Mouse (Mus musculus): Measurements from ENCODE around the gene Chpf2.
"Not testable (repeated sequence)": the region's sequence is repeated elsewhere in the genome, so short reads cannot be mapped to it uniquely, and the experiment has no call there.

The Chpf2 gene

DNA sequence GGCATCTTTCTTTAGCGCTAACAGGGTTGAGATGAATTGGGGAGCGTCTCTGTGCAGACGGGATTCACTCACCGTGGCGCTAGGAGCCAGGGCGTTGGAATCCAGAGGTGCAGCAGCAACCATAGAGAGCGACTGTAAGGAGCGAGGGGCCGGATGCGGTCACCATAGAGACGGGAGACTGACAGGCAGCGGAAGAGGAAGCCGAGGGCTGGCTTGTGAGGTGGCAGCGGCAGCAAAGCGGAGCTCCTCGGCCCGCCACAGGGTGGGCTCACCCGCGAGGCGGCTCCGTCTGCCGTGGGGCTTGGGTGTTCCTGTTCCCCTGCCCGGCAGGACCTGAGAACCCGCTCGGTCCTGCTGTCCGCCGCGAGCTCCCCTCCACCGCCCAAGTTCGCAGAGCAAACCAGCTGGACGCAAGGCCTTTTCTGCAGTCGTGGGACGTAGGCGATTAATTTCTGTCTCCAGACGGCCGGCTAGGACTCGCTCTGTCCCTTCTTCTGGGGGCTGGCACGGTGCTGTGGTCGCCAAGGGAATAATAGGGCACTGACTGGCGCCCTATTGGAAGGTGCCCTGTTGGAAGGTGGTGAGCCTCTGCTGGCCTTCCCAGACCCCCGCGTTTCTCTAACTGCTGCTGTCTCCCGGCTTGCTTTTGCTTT, at the start of gene Chpf2:
TSS of gene Chpf2 (plus strand) at position 195 of the 653 bp plus-strand sequence.
- peak; percentile 74 for DNase-seq (ENCODE audit: low read depth, low spot score)

- DNase-seq (ENCODE audit: low read depth, low spot score): no peak
Measured at GRCm38 (mm10) chr5:24537618-24538017, 48.9 kb upstream of the Chpf2 start.

DNA sequence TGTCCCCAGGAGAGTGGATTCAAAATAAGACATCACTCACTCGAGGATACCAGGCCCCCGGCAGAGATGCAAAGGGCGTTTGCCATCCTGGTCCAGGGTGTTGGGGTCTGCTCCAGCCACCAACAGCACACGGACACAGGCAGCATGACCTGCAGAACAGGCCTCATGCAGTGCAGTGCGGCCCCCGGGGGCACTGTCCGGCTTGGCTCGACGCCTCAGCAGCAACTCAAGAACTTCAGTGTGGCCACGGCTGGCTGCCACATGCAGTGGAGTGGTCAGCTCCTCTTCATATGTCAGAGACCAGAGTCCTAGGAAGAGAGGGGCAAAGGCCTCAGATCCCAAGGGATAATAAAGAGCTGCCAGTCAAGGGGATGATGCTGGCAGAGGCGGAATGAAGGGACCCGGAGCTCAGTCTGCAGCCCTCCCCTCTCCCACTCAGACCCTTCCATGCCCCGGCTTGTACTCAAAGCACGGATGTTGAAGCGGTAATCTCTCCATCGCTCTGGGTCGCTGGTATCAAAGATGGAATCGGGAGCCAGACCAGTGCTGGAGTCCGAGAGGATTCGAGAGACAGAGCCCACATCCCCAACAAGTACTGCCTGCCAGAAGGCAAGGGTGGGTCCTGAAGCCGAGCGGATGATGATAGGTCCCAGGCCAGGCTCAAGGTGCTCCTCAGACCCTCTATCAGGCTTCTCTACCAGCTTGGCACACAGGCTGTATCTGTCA, 46.8 kb upstream of the Chpf2 start:
- DNase-seq (ENCODE audit: low read depth, low spot score): no peak

GRCm38 (mm10) chr5:24540387-24541143, 46.0 kb upstream of the Chpf2 start, which contains the start of gene Asb10:
Gene Asb10, minus strand, starts transcription at chr5:24540978.
- DNase-seq (ENCODE audit: low read depth, low spot score): no peak

GRCm38 (mm10) chr5:24541144-24541569, 45.4 kb upstream of the Chpf2 start:
- DNase-seq (ENCODE audit: low read depth, low spot score): no peak

DNA sequence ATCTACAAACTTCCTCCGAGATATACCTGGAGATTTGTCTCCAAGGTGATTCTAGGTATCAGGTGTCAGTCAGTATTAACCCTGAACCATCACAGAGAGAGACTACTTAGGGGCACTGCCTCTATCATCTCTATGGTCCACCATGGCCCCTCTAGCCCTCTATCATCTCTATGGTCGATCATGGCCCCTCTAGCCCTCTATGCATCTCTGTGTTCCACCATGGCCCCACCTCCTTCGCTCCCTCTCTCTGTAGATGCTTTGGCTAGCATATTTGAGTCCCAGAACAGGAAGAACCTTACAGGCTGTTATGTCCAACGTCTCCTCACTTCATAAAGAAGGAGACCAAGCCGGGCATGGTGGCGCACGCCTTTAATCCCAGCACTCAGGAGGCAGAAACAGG, 43.9 kb upstream of the Chpf2 start:
- DNase-seq (ENCODE audit: low read depth, low spot score): no peak

DNA sequence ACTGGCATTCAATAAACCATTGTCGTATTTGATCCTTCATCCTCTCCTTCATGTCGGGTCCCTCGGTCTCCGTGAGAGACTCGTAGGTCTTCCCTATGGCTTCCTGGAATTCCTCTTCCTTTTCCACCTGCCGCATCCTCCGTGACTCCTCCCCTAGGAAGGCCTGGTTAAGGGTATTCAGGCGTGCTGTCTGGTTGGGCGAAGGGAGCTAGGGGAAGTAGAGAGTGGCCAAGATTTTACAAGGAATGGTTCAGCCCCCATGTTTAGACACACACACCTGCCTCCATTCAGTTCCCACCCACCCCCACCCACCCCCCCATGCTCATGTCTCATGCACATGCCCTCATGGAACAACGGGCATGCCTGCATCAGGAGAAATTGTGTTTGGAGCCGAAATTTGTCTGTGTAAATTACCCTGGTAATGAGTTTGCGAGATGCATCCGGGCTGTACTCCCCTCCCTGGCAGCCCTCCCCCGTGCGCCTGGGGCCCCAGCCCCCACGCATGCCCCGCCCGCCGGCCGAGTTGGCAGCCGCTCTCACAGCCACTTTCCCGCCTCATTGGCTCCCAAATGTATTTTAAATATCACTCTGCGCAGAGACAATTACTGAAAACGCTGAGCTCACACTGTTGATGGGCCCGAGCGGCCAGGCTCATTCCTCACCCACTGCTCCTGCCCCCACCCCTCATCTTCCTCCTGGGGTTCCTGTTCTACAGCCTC, 35.8 kb upstream of the Chpf2 start:
- DNase-seq (ENCODE audit: low read depth, low spot score): no peak

DNA sequence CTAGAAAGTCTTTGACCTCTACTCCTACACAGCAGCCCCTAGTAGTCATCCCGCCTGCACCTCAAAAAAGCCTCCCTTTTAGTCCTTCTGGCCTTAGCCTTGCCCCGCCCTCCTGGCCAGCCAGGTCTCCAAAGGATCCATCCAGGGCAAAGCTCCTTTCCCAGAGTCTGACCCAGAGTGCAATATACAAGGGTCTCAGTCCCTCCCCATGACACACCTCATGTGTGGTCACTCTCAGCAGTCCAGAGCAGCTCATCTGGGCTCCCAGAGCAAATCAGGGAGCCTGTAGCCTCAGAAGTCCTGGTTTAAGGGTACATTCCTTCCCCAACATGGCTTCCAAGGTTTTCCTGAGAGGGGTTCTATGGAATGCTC, 35.2 kb upstream of the Chpf2 start:
- DNase-seq (ENCODE audit: low read depth, low spot score): no peak

GRCm38 (mm10) chr5:24553621-24554244, 32.8 kb upstream of the Chpf2 start:
- DNase-seq (ENCODE audit: low read depth, low spot score): no peak

- not testable (repeated sequence) for DNase-seq (ENCODE audit: low read depth, low spot score)
Measured at GRCm38 (mm10) chr5:24555335-24555734, 31.2 kb upstream of the Chpf2 start.

DNA sequence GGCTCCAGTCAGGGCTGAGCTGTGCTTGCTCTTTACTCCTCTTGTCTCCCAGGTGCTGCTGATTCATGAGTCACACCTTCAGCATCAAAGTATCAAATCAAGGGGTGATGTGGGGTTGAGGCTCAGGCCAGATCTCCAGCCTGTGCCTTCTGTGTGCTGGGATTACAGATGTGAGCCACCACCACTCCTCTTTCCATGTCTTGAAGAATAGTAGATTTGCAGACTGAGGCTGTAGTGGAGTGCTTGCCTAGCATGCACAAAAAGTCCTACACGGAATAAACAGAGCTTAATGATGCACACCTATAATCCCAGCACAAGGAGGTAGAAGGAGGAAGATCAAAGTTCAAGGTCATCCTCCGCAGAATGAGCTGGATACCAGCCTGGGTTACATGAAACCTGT, 29.8 kb upstream of the Chpf2 start, which contains the start of gene 4931409K22Rik:
TSS of gene 4931409K22Rik (minus strand) at position 101 of the 400 bp plus-strand sequence.
- DNase-seq (ENCODE audit: low read depth, low spot score): no peak

GRCm38 (mm10) chr5:24575948-24576347, 10.6 kb upstream of the Chpf2 start:
- DNase-seq (ENCODE audit: low read depth, low spot score): no peak

GRCm38 (mm10) chr5:24576801-24577182, 9.7 kb upstream of the Chpf2 start:
- DNase-seq (ENCODE audit: low read depth, low spot score): no peak

DNA sequence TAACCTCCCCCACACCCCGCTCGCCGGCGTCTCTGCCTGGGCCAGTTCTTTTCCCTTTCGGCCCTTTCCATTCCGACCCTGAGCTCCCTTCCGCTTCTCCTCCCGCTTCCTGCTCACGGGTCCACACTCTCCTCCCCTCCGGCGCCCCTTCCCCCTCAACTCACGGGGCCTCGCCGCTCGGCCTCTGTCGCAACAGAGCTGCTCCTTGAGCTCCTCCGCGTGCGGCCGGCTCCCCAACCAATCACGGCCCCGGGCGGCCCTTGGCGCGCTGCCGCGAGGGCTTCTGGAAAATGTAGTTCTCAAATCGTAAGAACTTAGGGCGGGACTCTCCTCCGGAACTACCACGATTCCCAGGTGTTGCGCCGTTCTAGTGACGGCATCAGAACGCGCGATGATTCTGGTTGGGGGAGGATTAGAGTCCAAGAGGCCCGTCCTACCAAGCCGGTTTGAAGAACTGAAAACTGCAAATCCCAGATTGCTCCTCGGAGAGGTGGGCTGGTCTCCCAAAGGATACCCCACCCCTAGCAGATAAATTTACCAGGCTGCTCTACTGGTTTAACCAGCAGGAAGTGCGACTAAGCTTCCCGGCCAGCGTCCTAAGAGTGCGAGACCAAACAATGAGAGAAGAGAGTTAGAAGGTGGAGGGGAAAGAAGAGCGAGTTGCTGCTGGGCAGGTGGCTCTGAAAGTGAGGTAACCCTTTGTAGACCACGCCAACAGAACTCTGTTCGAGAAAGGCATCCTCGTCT, 9.2 kb upstream of the Chpf2 start, which contains the start of gene Abcf2:
TSS of gene Abcf2 (minus strand) at position 285 of the 747 bp plus-strand sequence.
- peak; percentile 100 for DNase-seq (ENCODE audit: low read depth, low spot score)

GRCm38 (mm10) chr5:24578109-24578963, 8.2 kb upstream of the Chpf2 start:
- DNase-seq (ENCODE audit: low read depth, low spot score): no peak

DNA sequence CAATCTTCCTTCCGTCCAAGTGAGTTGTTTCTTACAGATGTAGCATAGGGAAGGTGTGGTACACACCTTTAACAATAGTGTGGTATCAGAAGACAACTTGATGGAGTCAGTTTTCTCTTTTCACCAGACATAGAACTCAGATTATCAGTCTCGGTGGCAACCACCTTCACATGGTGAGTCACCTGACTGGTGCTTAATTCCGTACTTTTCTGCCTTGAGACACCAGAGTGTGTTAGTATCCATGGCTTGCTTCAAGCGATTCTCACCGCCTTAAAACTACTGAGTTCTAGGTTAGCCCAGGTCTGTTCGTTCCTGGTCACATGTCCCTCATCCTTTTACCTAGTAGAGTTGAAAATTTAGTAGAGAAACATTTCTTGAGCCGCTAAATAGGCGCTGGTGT, 435 bp upstream of the Chpf2 start:
- DNase-seq (ENCODE audit: low read depth, low spot score): no peak

DNA sequence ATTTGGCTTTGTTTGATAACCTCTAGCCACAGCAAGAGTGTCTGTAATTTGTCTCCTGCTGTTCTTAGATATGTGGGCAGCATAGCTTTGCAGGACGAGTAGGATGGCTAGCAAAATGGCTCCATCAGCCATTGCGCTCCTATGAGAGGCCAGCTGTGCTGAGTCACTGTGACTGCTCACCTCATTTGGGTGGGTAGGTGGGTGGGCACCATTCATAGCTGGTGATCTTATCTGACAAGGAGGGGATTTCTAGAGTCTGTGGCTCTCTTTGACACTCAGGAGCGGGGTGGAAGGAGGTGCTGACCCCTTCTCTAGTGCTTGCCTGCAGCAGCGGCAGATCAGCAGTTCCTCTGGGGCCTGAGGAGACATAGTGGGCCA, 648 bp downstream of the Chpf2 start:
- no peak for DNase-seq (ENCODE audit: low read depth, low spot score)

DNA sequence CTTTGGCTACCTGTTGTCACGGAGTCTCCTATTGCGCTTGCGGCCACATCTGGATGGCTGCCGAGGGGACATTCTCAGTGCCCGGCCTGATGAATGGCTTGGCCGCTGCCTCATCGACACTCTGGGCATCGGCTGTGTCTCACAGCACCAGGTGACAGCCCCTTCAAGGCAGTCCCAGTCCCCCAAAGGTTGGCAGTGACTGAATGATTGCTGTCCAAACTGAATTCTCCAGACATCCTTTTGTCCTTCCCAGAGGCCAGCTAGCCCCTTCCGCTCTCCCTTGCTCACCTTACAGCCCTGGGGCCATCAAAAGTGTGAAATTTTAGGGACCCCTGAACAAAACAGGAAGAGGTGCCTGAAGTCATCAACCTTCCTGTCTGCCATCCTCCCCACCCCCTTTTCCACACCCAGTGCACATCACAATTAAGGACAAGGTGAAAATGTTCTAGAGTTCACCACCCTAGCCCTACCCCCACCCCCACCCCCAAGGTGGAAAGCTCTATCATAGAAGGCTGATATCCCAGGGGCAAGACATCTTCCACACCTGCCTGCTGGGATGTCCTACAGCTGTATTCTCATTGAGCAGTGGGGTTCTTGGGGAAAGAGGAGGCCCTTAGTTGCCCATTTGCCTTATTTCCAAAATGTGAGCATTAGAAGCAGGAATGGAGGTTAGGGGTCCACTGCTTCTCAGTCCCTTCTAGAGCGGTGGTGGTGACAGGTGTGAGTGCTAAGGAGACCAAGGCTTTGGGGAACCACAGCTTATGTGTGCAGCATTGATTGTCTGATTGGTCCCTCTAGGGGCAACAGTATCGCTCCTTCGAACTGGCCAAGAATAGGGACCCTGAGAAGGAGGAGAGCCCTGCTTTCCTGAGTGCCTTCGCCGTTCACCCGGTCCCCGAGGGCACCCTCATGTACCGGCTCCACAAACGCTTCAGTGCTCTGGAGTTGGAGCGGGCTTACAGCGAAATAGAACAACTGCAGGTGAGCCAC, 3.3 kb downstream of the Chpf2 start:
- no peak for DNase-seq (ENCODE audit: low read depth, low spot score)

Data from retina, adult 2 months (tissue).